Mouse (Mus musculus): Measurements from ENCODE around the gene Gm4894. TPM values are rescaled to one million over a fixed set of nuclear protein-coding genes. Genes with fewer than 3 reads are reported as not detected.

Gene Gm4894
- polyA plus RNA-seq, 1 experiment from 2014 or later = not detected

Other genes starting within 250 kb of the Gm4894 start
- gene Zw10, start 194.9 kb upstream of the Gm4894 start, polyA plus RNA-seq (2014; fragmentation: Nextera tagmentation; extraction: Ambion mirVana) = 48.1 and 52.8 TPM in 2 replicates
- gene Tmprss5, start 169.3 kb upstream of the Gm4894 start, polyA plus RNA-seq (2014; fragmentation: Nextera tagmentation; extraction: Ambion mirVana) = 1.1 and 1.2 TPM in 2 replicates
- 0.77 and 1.5 TPM in 2 replicates for gene Drd2, start 90.1 kb downstream of the Gm4894 start, polyA plus RNA-seq (2014; fragmentation: Nextera tagmentation; extraction: Ambion mirVana)
- gene Ankk1, start 176.5 kb downstream of the Gm4894 start, polyA plus RNA-seq (2014; fragmentation: Nextera tagmentation; extraction: Ambion mirVana) = not detected in 2 replicates
- 2.9 and 3.4 TPM in 2 replicates for gene Ttc12, start 235.7 kb downstream of the Gm4894 start, polyA plus RNA-seq (2014; fragmentation: Nextera tagmentation; extraction: Ambion mirVana)